Mouse (Mus musculus) C2C12 (cell line): ENCODE results near the gene Spata3.

Experiments
- CTCF ChIP-seq: IDR thresholded peaks from one replicate; pipeline ENCODE4 v1.5.1; 2011; ENCODE audit not compliant: control insufficient read depth, insufficient read depth, insufficient read length
- MAX ChIP-seq: IDR thresholded peaks from one replicate; pipeline ENCODE4 v1.6.1; 2011; ENCODE audit warnings: mild to moderate bottlenecking, control low read depth
- MYOD1 ChIP-seq: IDR thresholded peaks from one replicate; pipeline ENCODE4 v1.6.1; 2011; ENCODE audit warnings: low read depth; ENCODE audit not compliant: control insufficient read depth, insufficient read length

GRCm38 (mm10) chr1:85999853-86000570, 16.6 kb upstream of the Spata3 start:
- no peak for TF ChIP-seq CTCF
- TF ChIP-seq MYOD1 = no peak
- TF ChIP-seq MAX = no peak
